Comparison of ENCODE assay signal across 14 mouse cellular contexts in genomic region chr17:7271522-7272134, GRCm38 (mm10). TPM values are rescaled to one million over a fixed set of nuclear protein-coding genes. Genes with fewer than 3 reads are reported as not detected.
DNase-seq lines count a peak whose midpoint lies in the region; ATAC-seq lines count a peak whose summit lies in the region.
"Had no signal": no experiment of that assay in that cellular context is flagged by ENCODE, and none has a peak within 500 bp of the region (broad histone marks: within the 10 kb centered on the region; RNA-seq: fewer than 3 reads in every experiment).

No protein-coding gene starts in this region.

- no peaks in the 10 kb centered on the region for H3K27me3 ChIP-seq in hindbrain, embryonic 14.5 days (ENCODE audit: control insufficient read depth, insufficient read depth, low read length)
- H3K27me3 ChIP-seq in hindbrain, embryonic 16.5 days (replicated peaks; ENCODE audit: control insufficient read depth, insufficient read depth, low read length), result no peaks in the 10 kb centered on the region
- no peaks in the 10 kb centered on the region for H3K27me3 ChIP-seq in limb, embryonic 12.5 days

- H3K9ac ChIP-seq in hindbrain, embryonic 14.5 days, result no peak overlapping the region
- H3K9ac ChIP-seq in hindbrain, embryonic 16.5 days (ENCODE audit: low read depth, low read length), result no peak overlapping the region
- H3K9ac ChIP-seq in limb, embryonic 12.5 days (replicated peaks), result no peak overlapping the region

- WGBS in hindbrain, embryonic 14.5 days, result 60% methylated on average over 10 of the region's 10 CpGs
- 64% methylated on average over 10 of the region's 10 CpGs for WGBS in hindbrain, embryonic 16.5 days
- 60% methylated on average over 10 of the region's 10 CpGs for WGBS in limb, embryonic 12.5 days

- H3K36me3 ChIP-seq in hindbrain, embryonic 14.5 days (replicated peaks; ENCODE audit: control insufficient read depth, insufficient read depth), result peaks cover 3% of the 10 kb centered on the region; the same call in 1 of the 2 replicates
- H3K36me3 ChIP-seq in hindbrain, embryonic 16.5 days (ENCODE audit: control insufficient read depth, insufficient read depth, low read length), result 0 out of 2 replicates have a peak, but pooled peaks cover 4% of the 10 kb centered on the region
- H3K36me3 ChIP-seq in limb, embryonic 12.5 days, result no peaks in the 10 kb centered on the region

- 0 out of 2 replicates have a peak, but pooled peaks have one; percentile 33 for ATAC-seq in hindbrain, embryonic 14.5 days (ENCODE audit: low FRiP score)
- ATAC-seq in hindbrain, embryonic 16.5 days, result no peak
- peak; percentile 82 for ATAC-seq in limb, embryonic 12.5 days (ENCODE audit: insufficient number of reproducible peaks, insufficient read depth, low FRiP score, low TSS enrichment, low read depth)

- no peak overlapping the region for H3K4me3 ChIP-seq in hindbrain, embryonic 14.5 days (replicated peaks; ENCODE audit: low read length)
- H3K4me3 ChIP-seq in hindbrain, embryonic 16.5 days (ENCODE audit: low read length), result no peak overlapping the region
- no peak overlapping the region for H3K4me3 ChIP-seq in limb, embryonic 12.5 days (replicated peaks)

- no peak for DNase-seq in hindbrain, embryonic 14.5 days (ENCODE audit: low spot score)
- DNase-seq in embryo, embryonic 10 days (ENCODE audit: low spot score), result peak; percentile 47
- DNase-seq in embryo, embryonic 9.5 days (ENCODE audit: extremely low spot score), result peak; percentile 21
- DNase-seq in right cerebral cortex, postnatal 36 days (ENCODE audit: low spot score in 2 of 2), result no peak
- no peak for DNase-seq in layer of hippocampus, postnatal 14 days (ENCODE audit: low spot score in 2 of 2)
- DNase-seq: kidney, postnatal 4 days; left cerebral cortex, postnatal 4 days; thymus, postnatal 4 days had no signal

- H3K27ac ChIP-seq in hindbrain, embryonic 14.5 days, result no peak overlapping the region
- H3K27ac ChIP-seq in hindbrain, embryonic 16.5 days (ENCODE audit: low read depth, low read length), result no peak overlapping the region
- no peak overlapping the region for H3K27ac ChIP-seq in limb, embryonic 12.5 days

- H3K9me3 ChIP-seq in hindbrain, embryonic 14.5 days (ENCODE audit: control insufficient read depth, low read length), result no peaks in the 10 kb centered on the region
- H3K9me3 ChIP-seq in hindbrain, embryonic 16.5 days (ENCODE audit: control insufficient read depth, low read length), result no peaks in the 10 kb centered on the region
- H3K9me3 ChIP-seq in limb, embryonic 12.5 days, result no peaks in the 10 kb centered on the region

- H3K4me2 ChIP-seq in hindbrain, embryonic 14.5 days (replicated peaks), result no peak overlapping the region
- H3K4me2 ChIP-seq in hindbrain, embryonic 16.5 days (ENCODE audit: low read length), result no peak overlapping the region
- H3K4me2 ChIP-seq in limb, embryonic 12.5 days, result no peak overlapping the region

- peaks cover 16% of the 10 kb centered on the region for H3K4me1 ChIP-seq in hindbrain, embryonic 14.5 days (replicated peaks; ENCODE audit: control insufficient read depth, insufficient read depth, low read length)
- no peaks in the 10 kb centered on the region; the same call in none of the 2 replicates for H3K4me1 ChIP-seq in hindbrain, embryonic 16.5 days (ENCODE audit: control insufficient read depth, insufficient read depth, low read depth, low read length)
- peaks cover 28% of the 10 kb centered on the region; the same call in 1 of the 2 replicates for H3K4me1 ChIP-seq in limb, embryonic 12.5 days (replicated peaks)

RNA-seq across cellular contexts. Expression of gene Tcp10a, which starts 52.8 kb away (rescaled TPM):
- polyA plus RNA-seq in hindbrain, embryonic 14.5 days (2014; fragmentation: Nextera tagmentation; extraction: Ambion mirVana), result not detected in 2 replicates
- polyA plus RNA-seq in hindbrain, embryonic 16.5 days (2015; fragmentation: Nextera tagmentation; extraction: Ambion mirVana), result 0.09 and 0.13 TPM in 2 replicates
- polyA plus RNA-seq in limb, embryonic 12.5 days (2016; fragmentation: Nextera tagmentation; extraction: Ambion mirVana), result not detected in 2 replicates
- total RNA-seq in layer of hippocampus, postnatal 14 days (2021), result under 1 TPM in 1 of 2 experiments, not detected in 1; 0.16 TPM
- total RNA-seq: gastrocnemius, postnatal 4 days; left cerebral cortex, postnatal 4 days; megakaryocyte-erythroid progenitor cell, adult 5-6 weeks had no signal
- polyA plus RNA-seq: cortical plate, adult 2 months; spleen, adult 2 months had no signal

Comparison
In these comparisons a context has a peak if more than half of its experiments do, and no peak if none do; other contexts are left out.
1. DNase-seq: peak in embryo, embryonic 10 days (single experiment) and embryo, embryonic 9.5 days (single experiment); none in hindbrain, embryonic 14.5 days (single experiment), right cerebral cortex, postnatal 36 days (0 of 2) and layer of hippocampus, postnatal 14 days (0 of 2).